Mouse (Mus musculus) midbrain, embryonic 13.5 days (tissue): ENCODE data around the gene Nr2e1. TPM values are rescaled to one million over a fixed set of nuclear protein-coding genes. Genes with fewer than 3 reads are reported as not detected.
A peak's percentile ranks its signal among the peaks of the same experiment; 100 is the strongest.

ENCODE experiments used
- ATAC-seq: fragments of 200-750 bp; cut with Nextera tagmentation; 2 replicates; pipeline ENCODE4 v1.8.0; 2017; ENCODE audit warnings: mild to moderate bottlenecking, moderate TSS enrichment, moderate library complexity
- H3K27ac ChIP-seq: fragments of 300-500 bp; sonication (generic); 2 replicates; pipeline ENCODE4 v1.5.1; 2015; ENCODE audit warnings: inconsistent platforms, mild to moderate bottlenecking, moderate library complexity
- H3K27me3 ChIP-seq: fragments of 300-500 bp; sonication (generic); 2 replicates; pipeline ENCODE4 v1.6.1; 2015; ENCODE audit warnings: mild to moderate bottlenecking, inconsistent platforms
- H3K36me3 ChIP-seq: fragments of 300-500 bp; sonication (generic); 2 replicates; pipeline ENCODE4 v1.6.1; 2015; ENCODE audit warnings: mild to moderate bottlenecking, inconsistent platforms
- H3K4me1 ChIP-seq: fragments of 300-500 bp; sonication (generic); replicated peaks from 2 replicates; pipeline ENCODE4 v1.6.1; 2015; ENCODE audit warnings: inconsistent platforms
- H3K4me2 ChIP-seq: fragments of 300-500 bp; sonication (generic); replicated peaks from 2 replicates; pipeline ENCODE4 v1.6.1; 2015; ENCODE audit warnings: moderate library complexity, mild to moderate bottlenecking, inconsistent platforms
- H3K4me3 ChIP-seq: fragments of 300-500 bp; sonication (generic); replicated peaks from 2 replicates; pipeline ENCODE4 v1.5.1; 2015; ENCODE audit warnings: mild to moderate bottlenecking, inconsistent platforms
- H3K9ac ChIP-seq: fragments of 300-500 bp; sonication (generic); replicated peaks from 2 replicates; pipeline ENCODE4 v1.6.1; 2015; ENCODE audit warnings: mild to moderate bottlenecking, inconsistent platforms
- H3K9me3 ChIP-seq: fragments of 300-500 bp; sonication (generic); 2 replicates; pipeline ENCODE4 v1.6.1; 2016; ENCODE audit warnings: mild to moderate bottlenecking, inconsistent platforms
- WGBS: fragments of 180-500 bp; shearing (Covaris S2); methylation state at CpG from one replicate; pipeline ENCODE4 v1.1.7; 2015; 5-methylcytosine and 5-hydroxymethylcytosine counted together
- polyA plus RNA-seq: library from polyadenylated mRNA; unstranded; fragments of >200 nt; fragmentation: Nextera tagmentation; extraction: Ambion mirVana; gene quantifications from 2 replicates; pipeline ENCODE4 v1.2.1, GENCODE M21; 2015

Gene Nr2e1
- polyA plus RNA-seq, 1 experiment from 2014 or later = 16.9 TPM

- peak overlapping the region; percentile 49; the same call in 1 of the 2 replicates for H3K4me3 ChIP-seq
- peaks cover 95% of the 10 kb centered on the region for H3K27me3 ChIP-seq
- peak overlapping the region; percentile 63 for H3K4me2 ChIP-seq
These were observed 5.7 kb downstream of the Nr2e1 start for GRCm38 (mm10) chr10:42577525-42578280.

GRCm38 (mm10) chr10:42574639-42575038 lies 8.8 kb downstream of the Nr2e1 start:
- H3K9me3 ChIP-seq = no peaks in the 10 kb centered on the region
- 19% methylated on average over 10 of the region's 10 CpGs for WGBS
- no peak overlapping the region for H3K4me2 ChIP-seq
- ATAC-seq = no peak
- H3K27ac ChIP-seq = no peak overlapping the region
- peaks cover 96% of the 10 kb centered on the region for H3K27me3 ChIP-seq
- H3K9ac ChIP-seq = no peak overlapping the region
- no peak overlapping the region for H3K4me3 ChIP-seq
- peaks cover 36% of the 10 kb centered on the region for H3K4me1 ChIP-seq
- no peaks in the 10 kb centered on the region for H3K36me3 ChIP-seq

More at GRCm38 (mm10) chr10:42577525-42578280, 5.7 kb downstream of the Nr2e1 start:
- 2% methylated on average over 15 of the region's 15 CpGs for WGBS
- H3K9ac ChIP-seq = no peak overlapping the region
- H3K36me3 ChIP-seq = no peaks in the 10 kb centered on the region
- peaks cover 55% of the 10 kb centered on the region for H3K4me1 ChIP-seq
- H3K27ac ChIP-seq = no peak overlapping the region
- no peaks in the 10 kb centered on the region for H3K9me3 ChIP-seq
- no peak for ATAC-seq

GRCm38 (mm10) chr10:42572971-42573370 lies 10.5 kb downstream of the Nr2e1 start:
- H3K36me3 ChIP-seq = no peaks in the 10 kb centered on the region
- ATAC-seq = no peak
- H3K27me3 ChIP-seq = peaks cover 86% of the 10 kb centered on the region

DNA sequence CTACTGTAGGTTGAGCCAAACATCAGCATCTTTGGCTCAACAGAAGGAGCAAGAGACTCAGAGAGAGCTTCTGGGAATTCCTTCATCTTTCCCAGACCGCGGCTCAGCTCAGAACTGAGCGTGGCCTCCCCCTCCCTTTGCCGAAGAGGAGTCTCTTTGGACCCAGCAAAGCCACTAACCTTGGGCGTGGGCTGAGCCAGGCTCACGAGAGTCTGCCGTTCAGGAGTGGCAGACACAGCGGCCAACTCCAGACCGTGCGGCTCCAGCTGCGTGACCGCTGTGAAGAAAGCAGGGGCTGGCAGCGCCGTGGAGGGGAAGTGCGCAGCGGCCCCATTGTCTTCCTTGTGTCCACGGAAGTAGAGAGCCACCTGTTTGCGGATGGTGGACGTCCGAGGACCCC lies 10.9 kb downstream of the Nr2e1 start:
- Histone ChIP-seq H3K27ac (no peak overlapping the region), H3K9ac (no peak overlapping the region; the same call in 1 of the 2 replicates)

More at GRCm38 (mm10) chr10:42572971-42573370, 10.5 kb downstream of the Nr2e1 start:
- Histone ChIP-seq H3K27ac (no peak overlapping the region), H3K4me2 (peak overlapping the region; percentile 52), H3K4me3 (peak overlapping the region; percentile 34), H3K9ac (no peak overlapping the region; the same call in 1 of the 2 replicates), H3K9me3 (no peaks in the 10 kb centered on the region), H3K4me1 (peaks cover 24% of the 10 kb centered on the region)
- 10% methylated on average over 15 of the region's 15 CpGs for WGBS

GRCm38 (mm10) chr10:42562272-42562671 lies 21.2 kb downstream of the Nr2e1 start:
- Histone ChIP-seq H3K9ac (no peak overlapping the region), H3K36me3 (no peaks in the 10 kb centered on the region), H3K9me3 (no peaks in the 10 kb centered on the region), H3K27ac (no peak overlapping the region), H3K4me1 (0 out of 2 replicates have a peak, but pooled peaks cover 1% of the 10 kb centered on the region), H3K4me2 (no peak overlapping the region), H3K27me3 (peaks cover 45% of the 10 kb centered on the region), H3K4me3 (no peak overlapping the region)
- no peak for ATAC-seq
- 10% methylated on average over 12 of the region's 12 CpGs for WGBS

More for the DNA sequence above, 10.9 kb downstream of the Nr2e1 start:
- H3K36me3 ChIP-seq = no peaks in the 10 kb centered on the region
- H3K9me3 ChIP-seq = no peaks in the 10 kb centered on the region
- peak; percentile 59; the same call in 1 of the 2 replicates for ATAC-seq
- H3K4me1 ChIP-seq = peaks cover 20% of the 10 kb centered on the region
- 3% methylated on average over 20 of the region's 20 CpGs for WGBS
- H3K4me3 ChIP-seq = peak overlapping the region; percentile 34
- peak overlapping the region; percentile 52 for H3K4me2 ChIP-seq
- H3K27me3 ChIP-seq = peaks cover 82% of the 10 kb centered on the region

DNA sequence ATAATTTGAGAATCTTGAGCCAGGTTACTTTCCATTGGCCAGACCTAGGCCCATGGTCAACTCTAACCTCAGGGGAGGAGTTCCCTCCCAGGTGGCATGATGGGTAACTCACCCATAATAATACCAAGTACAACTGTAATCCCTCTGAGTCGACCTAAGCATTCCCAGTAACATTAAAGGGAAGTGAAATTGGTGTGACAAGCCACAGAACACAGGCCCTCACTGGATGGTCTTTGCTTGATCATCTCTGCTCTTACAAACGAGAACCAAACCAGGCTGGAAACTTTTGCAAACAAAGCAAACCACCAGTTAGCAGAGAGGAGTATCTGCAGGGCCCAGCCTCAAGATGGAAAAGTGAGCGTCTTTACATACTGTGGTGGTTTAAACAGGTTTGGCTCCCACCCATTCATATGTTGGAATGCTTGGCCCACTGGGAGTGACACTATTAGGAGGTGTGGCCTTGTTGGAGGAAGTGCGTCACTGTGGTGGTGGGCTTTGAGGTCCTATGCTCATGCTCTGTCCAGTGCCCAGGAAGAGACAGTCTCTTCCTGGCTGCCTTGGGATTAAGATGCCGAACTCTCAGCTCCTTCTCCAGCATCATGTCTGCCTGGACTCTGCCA lies 23.7 kb downstream of the Nr2e1 start:
- ATAC-seq = no peak
- H3K4me2 ChIP-seq = no peak overlapping the region
- H3K27ac ChIP-seq = no peak overlapping the region
- no peaks in the 10 kb centered on the region for H3K36me3 ChIP-seq
- no peaks in the 10 kb centered on the region for H3K9me3 ChIP-seq
- no peak overlapping the region for H3K4me3 ChIP-seq
- H3K27me3 ChIP-seq = peaks cover 23% of the 10 kb centered on the region
- WGBS = 83% methylated on average over 5 of the region's 5 CpGs
- no peak overlapping the region for H3K9ac ChIP-seq
- no peaks in the 10 kb centered on the region for H3K4me1 ChIP-seq

DNA sequence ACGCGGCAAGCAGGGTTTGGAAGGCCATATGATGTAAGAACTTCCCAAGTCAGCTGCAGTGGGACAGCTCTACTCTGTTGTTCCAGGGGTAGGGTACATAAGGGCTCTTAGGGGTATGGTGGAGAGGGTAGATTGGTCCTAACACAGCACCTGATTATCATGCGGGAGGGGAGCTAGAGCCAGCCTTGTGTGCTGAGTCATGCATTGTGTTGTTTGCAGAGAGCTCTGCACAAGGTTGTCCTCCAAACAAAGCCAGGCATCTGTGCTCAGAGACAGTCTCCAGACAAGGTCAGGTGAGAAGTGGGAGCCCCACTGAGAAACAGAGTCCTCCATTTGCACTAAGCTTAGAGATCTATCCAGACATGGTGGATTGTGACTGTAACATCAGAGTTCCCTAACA lies 36.9 kb downstream of the Nr2e1 start:
- Histone ChIP-seq H3K9ac (no peak overlapping the region), H3K4me2 (no peak overlapping the region), H3K27me3 (peaks cover 8% of the 10 kb centered on the region; the same call in 1 of the 2 replicates), H3K27ac (no peak overlapping the region), H3K9me3 (no peaks in the 10 kb centered on the region), H3K36me3 (no peaks in the 10 kb centered on the region), H3K4me1 (no peaks in the 10 kb centered on the region), H3K4me3 (no peak overlapping the region)
- ATAC-seq = no peak
- 92% methylated on average over 3 of the region's 3 CpGs for WGBS

- H3K27ac ChIP-seq = no peak overlapping the region
- 85% methylated on average over 6 of the region's 6 CpGs for WGBS
- H3K36me3 ChIP-seq = no peaks in the 10 kb centered on the region
- no peak overlapping the region for H3K9ac ChIP-seq
- H3K4me3 ChIP-seq = no peak overlapping the region
- ATAC-seq = no peak
- no peaks in the 10 kb centered on the region for H3K9me3 ChIP-seq
- H3K4me2 ChIP-seq = no peak overlapping the region
- peaks cover 6% of the 10 kb centered on the region; the same call in 1 of the 2 replicates for H3K27me3 ChIP-seq
- H3K4me1 ChIP-seq = no peaks in the 10 kb centered on the region
These were observed 37.5 kb downstream of the Nr2e1 start for GRCm38 (mm10) chr10:42545707-42546503.

DNA sequence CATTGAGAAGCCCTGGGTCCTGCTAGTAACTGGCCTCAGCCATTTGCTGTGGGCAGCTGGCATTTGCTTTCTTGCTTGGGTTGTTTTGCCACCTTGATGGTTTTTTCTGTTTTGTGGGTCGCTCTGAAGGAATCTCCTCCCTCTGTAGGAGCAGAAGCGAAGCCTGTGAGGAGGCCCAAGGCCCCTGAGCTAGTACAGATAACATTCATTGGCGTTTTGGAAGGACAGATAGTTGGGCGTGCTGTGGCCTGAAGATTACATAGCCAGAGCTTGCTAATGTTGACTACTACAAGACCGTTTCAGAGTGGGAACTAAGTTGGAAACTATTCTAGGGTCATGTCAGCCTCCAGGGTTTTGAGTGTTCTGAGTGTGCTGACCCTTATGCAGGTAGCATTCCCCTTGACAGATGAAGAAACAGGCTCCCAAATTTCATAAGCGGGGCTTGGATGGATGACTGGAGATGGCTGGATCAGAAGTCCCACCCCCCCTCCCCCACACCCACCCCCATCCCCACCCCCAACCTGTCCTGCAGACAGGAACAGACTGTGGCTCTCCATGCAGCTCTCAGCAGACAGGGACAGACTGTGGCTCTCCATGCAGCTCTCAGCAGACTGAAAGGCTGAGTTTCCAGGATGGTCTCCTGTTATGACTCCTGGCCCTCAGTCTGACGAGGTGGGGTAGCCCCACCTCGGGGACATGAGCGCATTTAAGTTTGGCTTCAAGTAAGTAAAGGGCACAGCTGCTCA lies 45.7 kb downstream of the Nr2e1 start:
- Histone ChIP-seq H3K27ac (no peak overlapping the region), H3K4me3 (no peak overlapping the region), H3K9ac (no peak overlapping the region), H3K9me3 (no peaks in the 10 kb centered on the region), H3K36me3 (peaks cover 34% of the 10 kb centered on the region), H3K4me2 (no peak overlapping the region), H3K27me3 (peaks cover 14% of the 10 kb centered on the region), H3K4me1 (peaks cover 4% of the 10 kb centered on the region; the same call in 1 of the 2 replicates)
- WGBS = 91% methylated on average over 9 of the region's 9 CpGs
- ATAC-seq = no peak

DNA sequence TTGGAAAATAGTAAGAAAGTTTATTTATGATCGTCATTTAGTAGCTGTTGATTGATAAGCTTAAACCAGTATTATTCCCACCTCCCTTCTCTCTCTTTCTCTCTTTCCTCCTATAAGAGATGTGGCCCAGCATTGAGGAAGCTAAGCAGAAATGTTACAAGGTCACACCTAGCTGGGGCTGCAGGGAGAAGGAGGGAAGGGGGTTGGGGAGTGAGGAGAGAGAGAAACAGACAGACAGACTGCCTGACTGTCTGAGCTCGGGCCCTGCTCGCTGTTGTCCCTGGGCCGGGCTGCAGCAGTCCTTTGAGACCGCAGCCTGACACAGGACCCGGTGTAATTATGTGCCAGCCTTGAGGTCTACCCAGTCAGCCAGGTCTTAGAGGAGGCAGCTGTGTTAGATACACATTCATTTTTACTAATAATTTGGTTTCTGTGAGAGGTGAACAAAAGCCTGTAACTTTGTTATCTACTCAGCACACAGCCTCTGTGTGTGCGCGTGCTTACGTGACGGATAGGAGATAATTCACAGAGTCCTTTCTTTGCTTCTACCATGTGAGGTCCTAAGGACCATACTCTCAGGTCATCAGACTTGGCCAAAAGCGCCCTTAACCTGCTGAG lies 49.5 kb downstream of the Nr2e1 start:
- no peak overlapping the region for H3K27ac ChIP-seq
- no peak overlapping the region for H3K9ac ChIP-seq
- peaks cover 51% of the 10 kb centered on the region for H3K36me3 ChIP-seq
- H3K4me3 ChIP-seq = no peak overlapping the region
- peaks cover 4% of the 10 kb centered on the region; the same call in 1 of the 2 replicates for H3K4me1 ChIP-seq
- 89% methylated on average over 11 of the region's 11 CpGs for WGBS
- no peak overlapping the region for H3K4me2 ChIP-seq
- H3K27me3 ChIP-seq = peaks cover 5% of the 10 kb centered on the region
- no peaks in the 10 kb centered on the region for H3K9me3 ChIP-seq
- no peak for ATAC-seq

DNA sequence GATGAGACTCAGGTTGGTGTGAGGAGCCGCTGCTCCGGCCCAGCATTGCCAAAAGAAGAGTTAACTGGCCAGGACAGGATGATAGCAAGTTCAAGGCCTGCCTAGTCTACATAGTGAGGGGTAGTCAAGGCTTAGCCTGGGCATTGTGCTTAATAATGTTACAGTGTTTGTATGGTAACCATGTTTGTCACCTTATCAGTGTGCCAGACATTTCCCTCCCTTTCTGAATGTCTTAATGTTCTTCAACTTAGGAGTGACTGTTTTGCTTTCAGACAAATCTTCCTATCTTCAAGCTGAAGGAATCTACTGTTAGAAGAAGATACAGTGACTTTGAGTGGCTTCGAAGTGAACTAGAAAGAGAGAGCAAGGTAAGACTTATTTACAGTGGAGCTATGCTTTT lies 57.8 kb downstream of the Nr2e1 start:
- no peaks in the 10 kb centered on the region for H3K27me3 ChIP-seq
- H3K36me3 ChIP-seq = peaks cover 34% of the 10 kb centered on the region
- no peaks in the 10 kb centered on the region for H3K9me3 ChIP-seq
- no peak overlapping the region for H3K27ac ChIP-seq
- peaks cover 15% of the 10 kb centered on the region for H3K4me1 ChIP-seq
- no peak overlapping the region for H3K4me3 ChIP-seq
- WGBS = 96% methylated on average over 3 of the region's 3 CpGs
- no peak overlapping the region for H3K4me2 ChIP-seq
- ATAC-seq = no peak
- no peak overlapping the region for H3K9ac ChIP-seq
